Mouse (Mus musculus) limb, embryonic 11.5 days (tissue): ENCODE measurements at regions not wholly inside any gene's neighbourhood (a gene's known extent, or its start where the extent isn't known, plus 50 kb on each side); places are given as distances from the start of the nearest gene placed in this dataset.
A peak's percentile ranks its signal among the peaks of the same experiment; 100 is the strongest.

Experiments
- ATAC-seq: fragments of 200-750 bp; cut with Nextera tagmentation; 2 replicates; pipeline ENCODE4 v1.8.0; 2017; ENCODE audit warnings: low read depth; ENCODE audit not compliant: insufficient number of reproducible peaks, low FRiP score, low TSS enrichment
- DNase-seq: peaks from one replicate; pipeline ENCODE4 v3.0.0-alpha.2; 2015; ENCODE audit warnings: low spot score
- H3K27ac ChIP-seq: fragments of 300-500 bp; sonication (generic); replicated peaks from 2 replicates; pipeline ENCODE4 v1.5.1; 2014; ENCODE audit warnings: low read depth, mild to moderate bottlenecking, low read length
- H3K27me3 ChIP-seq: fragments of 300-500 bp; sonication (generic); 2 replicates; pipeline ENCODE4 v1.6.1; 2014; ENCODE audit warnings: mild to moderate bottlenecking, low read length, mixed read lengths; ENCODE audit not compliant: control insufficient read depth, insufficient read depth
- H3K36me3 ChIP-seq: fragments of 300-500 bp; sonication (generic); 2 replicates; pipeline ENCODE4 v1.6.1; 2014; ENCODE audit warnings: mild to moderate bottlenecking, low read length, moderate library complexity, mixed read lengths; ENCODE audit not compliant: control insufficient read depth, insufficient read depth
- H3K4me1 ChIP-seq: fragments of 300-500 bp; sonication (generic); 2 replicates; pipeline ENCODE4 v1.6.1; 2014; ENCODE audit warnings: low read length, mixed read lengths; ENCODE audit not compliant: control insufficient read depth, insufficient read depth
- H3K4me2 ChIP-seq: fragments of 300-500 bp; sonication (generic); 2 replicates; pipeline ENCODE4 v1.6.1; 2014; ENCODE audit warnings: low read depth, mild to moderate bottlenecking, moderate library complexity; ENCODE audit not compliant: severe bottlenecking
- H3K4me3 ChIP-seq: fragments of 300-500 bp; sonication (generic); 2 replicates; pipeline ENCODE4 v1.5.1; 2014; ENCODE audit warnings: low read depth, low read length
- H3K9ac ChIP-seq: fragments of 300-500 bp; sonication (generic); 2 replicates; pipeline ENCODE4 v1.6.1; 2014; ENCODE audit warnings: mild to moderate bottlenecking, low read length
- H3K9me3 ChIP-seq: fragments of 300-500 bp; sonication (generic); 2 replicates; pipeline ENCODE4 v1.6.1; 2016; ENCODE audit warnings: low read length; ENCODE audit not compliant: control insufficient read depth
- WGBS: fragments of 180-500 bp; shearing (Covaris S2); extraction: QIAGEN DNeasy Blood & Tissue Kit; methylation state at CpG from one replicate; pipeline ENCODE4 v1.1.7; 2014; 5-methylcytosine and 5-hydroxymethylcytosine counted together

DNA sequence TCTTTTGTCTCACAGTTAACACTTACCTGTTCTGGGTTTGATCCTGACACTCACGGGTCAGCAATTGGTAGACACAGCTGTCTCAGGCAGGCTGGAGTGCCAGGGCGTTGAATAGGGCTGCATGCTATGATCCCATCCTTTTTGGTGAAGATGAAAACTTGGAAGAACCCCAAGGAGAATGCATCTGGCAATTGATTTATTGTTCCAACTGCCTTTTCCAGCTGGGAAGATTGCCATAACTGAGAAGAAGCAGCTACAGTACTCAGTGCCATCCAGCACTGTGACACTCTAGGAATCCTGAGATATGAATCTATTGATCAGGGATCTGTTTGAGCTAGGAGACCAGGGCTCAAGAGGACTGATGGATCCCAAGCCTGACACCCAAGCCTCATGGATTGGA is 79.6 kb upstream of the Dlg1 start:
- ATAC-seq: no peak
- H3K27ac ChIP-seq: no peak overlapping the region
- H3K9me3 ChIP-seq: no peaks in the 10 kb centered on the region
- WGBS: 96% methylated on average over 2 of the region's 2 CpGs
- no peak overlapping the region for H3K9ac ChIP-seq
- H3K4me1 ChIP-seq: no peaks in the 10 kb centered on the region
- no peaks in the 10 kb centered on the region for H3K27me3 ChIP-seq
- H3K36me3 ChIP-seq: no peaks in the 10 kb centered on the region
- no peak overlapping the region for H3K4me3 ChIP-seq
- no peak for DNase-seq
- H3K4me2 ChIP-seq: no peak overlapping the region

DNA sequence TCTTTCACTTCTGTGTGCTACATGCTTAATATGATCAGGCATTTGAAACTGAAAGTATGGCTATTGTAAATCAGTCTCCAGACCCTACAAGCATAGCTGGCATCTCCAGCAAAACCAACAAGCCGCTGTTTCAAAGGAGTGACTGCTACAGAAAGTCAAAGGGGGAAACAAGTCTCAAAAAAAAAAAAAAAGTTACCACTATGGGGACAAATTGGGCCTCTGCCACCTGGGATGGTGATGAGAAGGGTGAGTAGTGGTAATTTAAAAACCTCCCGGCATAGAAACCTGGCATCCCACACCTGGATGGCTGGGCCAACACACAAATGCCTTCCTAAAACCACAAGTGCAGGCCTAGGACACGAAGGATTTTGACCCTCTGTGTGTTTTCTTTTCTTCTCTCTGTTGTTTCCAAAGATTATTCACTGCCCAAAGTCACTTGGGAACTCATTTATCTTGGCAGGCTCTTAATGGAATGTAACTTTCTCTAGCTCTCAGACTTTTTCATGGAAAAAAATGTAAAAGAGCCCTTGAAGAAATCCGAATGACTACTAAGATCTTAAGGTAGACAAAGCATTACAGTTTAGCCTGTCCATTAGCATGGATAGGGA is 78.9 kb upstream of the Dlg1 start:
- no peak for DNase-seq
- Histone ChIP-seq H3K4me2 (no peak overlapping the region), H3K4me1 (no peaks in the 10 kb centered on the region), H3K9ac (no peak overlapping the region), H3K36me3 (no peaks in the 10 kb centered on the region), H3K27me3 (no peaks in the 10 kb centered on the region), H3K9me3 (no peaks in the 10 kb centered on the region), H3K27ac (no peak overlapping the region), H3K4me3 (no peak overlapping the region)
- ATAC-seq: no peak
- 72% methylated on average over 4 of the region's 4 CpGs for WGBS

DNA sequence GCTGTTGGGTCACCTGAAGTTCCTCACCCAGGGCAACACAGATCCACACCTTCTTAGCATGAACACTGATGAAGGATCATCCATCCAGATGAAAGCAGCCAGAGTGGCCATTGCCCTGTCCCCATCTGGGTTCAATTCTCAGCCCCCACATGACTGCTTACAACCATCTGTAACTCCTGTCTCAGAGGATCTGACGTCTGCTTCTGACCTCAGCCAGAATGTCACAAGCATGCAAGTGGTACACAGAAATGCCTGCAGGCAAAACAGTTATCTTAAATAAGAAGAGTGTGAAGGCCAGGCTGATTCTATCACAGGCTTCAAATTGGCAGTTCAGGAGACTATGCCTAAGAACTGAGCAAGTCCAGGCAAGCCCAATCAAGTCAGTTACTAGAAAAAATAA is 76.2 kb upstream of the Dlg1 start:
- Histone ChIP-seq H3K27ac (no peak overlapping the region), H3K4me3 (no peak overlapping the region), H3K4me2 (no peak overlapping the region), H3K27me3 (no peaks in the 10 kb centered on the region), H3K4me1 (peaks cover 7% of the 10 kb centered on the region), H3K36me3 (no peaks in the 10 kb centered on the region), H3K9ac (no peak overlapping the region), H3K9me3 (no peaks in the 10 kb centered on the region)
- no peak for DNase-seq
- 17% methylated on average over 1 of the region's 1 CpGs for WGBS
- no peak for ATAC-seq

DNA sequence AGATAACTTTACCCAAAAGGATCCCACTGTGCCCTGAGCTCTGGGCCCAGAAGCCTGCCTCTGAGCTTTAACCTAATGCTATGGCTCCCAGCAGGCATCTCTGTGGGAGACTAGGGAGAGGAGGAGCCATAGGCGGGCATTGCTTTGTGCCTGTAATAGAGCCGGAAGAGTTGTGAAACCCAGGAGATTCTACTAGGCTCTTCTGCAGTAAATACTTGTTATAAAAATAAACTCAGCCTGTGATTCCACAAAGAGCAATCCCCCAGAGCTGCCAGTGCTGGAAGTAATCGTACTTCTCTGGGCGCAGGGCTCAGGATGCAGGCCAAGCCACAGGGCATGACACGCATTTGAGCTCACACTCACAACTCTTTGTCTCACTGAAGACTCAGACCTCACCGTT is 73.7 kb upstream of the Dlg1 start:
- no peaks in the 10 kb centered on the region for H3K27me3 ChIP-seq
- whole genome bisulfite sequencing: 38% methylated on average over 6 of the region's 6 CpGs
- H3K4me3 ChIP-seq: no peak overlapping the region
- H3K27ac ChIP-seq: no peak overlapping the region
- no peaks in the 10 kb centered on the region for H3K36me3 ChIP-seq
- no peak for ATAC-seq
- DNase-seq: no peak
- no peak overlapping the region for H3K9ac ChIP-seq
- H3K9me3 ChIP-seq: no peaks in the 10 kb centered on the region
- H3K4me1 ChIP-seq: peaks cover 22% of the 10 kb centered on the region
- H3K4me2 ChIP-seq: no peak overlapping the region

DNA sequence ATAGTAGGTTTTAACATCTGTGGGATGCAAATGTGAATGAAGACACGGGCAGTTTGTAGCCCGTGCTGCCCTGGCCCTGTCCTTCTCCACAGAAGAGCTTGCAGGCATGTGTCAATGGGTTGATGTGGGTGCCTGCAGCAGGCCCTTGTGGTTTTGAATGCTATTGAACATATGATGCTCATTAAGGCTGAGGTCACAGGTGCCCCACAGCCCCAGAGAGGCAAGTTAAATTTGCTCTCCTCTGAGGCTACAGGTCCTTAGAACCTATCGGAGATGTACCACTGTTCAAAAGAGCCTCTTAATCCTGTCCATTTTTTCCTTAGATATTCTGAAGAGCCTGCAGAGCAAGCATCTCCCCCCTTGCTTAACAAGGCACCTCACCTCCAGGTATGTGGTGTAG is 71.7 kb upstream of the Dlg1 start:
- no peaks in the 10 kb centered on the region for H3K27me3 ChIP-seq
- peaks cover 22% of the 10 kb centered on the region for H3K4me1 ChIP-seq
- DNase-seq (no peak), ATAC-seq (peak; percentile 70; the same call in 1 of the 2 replicates)
- H3K4me2 ChIP-seq: no peak overlapping the region
- WGBS: 27% methylated on average over 3 of the region's 3 CpGs
- H3K9ac ChIP-seq: no peak overlapping the region
- H3K36me3 ChIP-seq: no peaks in the 10 kb centered on the region
- peak overlapping the region; percentile 72 for H3K27ac ChIP-seq
- H3K4me3 ChIP-seq: no peak overlapping the region
- H3K9me3 ChIP-seq: no peaks in the 10 kb centered on the region

DNA sequence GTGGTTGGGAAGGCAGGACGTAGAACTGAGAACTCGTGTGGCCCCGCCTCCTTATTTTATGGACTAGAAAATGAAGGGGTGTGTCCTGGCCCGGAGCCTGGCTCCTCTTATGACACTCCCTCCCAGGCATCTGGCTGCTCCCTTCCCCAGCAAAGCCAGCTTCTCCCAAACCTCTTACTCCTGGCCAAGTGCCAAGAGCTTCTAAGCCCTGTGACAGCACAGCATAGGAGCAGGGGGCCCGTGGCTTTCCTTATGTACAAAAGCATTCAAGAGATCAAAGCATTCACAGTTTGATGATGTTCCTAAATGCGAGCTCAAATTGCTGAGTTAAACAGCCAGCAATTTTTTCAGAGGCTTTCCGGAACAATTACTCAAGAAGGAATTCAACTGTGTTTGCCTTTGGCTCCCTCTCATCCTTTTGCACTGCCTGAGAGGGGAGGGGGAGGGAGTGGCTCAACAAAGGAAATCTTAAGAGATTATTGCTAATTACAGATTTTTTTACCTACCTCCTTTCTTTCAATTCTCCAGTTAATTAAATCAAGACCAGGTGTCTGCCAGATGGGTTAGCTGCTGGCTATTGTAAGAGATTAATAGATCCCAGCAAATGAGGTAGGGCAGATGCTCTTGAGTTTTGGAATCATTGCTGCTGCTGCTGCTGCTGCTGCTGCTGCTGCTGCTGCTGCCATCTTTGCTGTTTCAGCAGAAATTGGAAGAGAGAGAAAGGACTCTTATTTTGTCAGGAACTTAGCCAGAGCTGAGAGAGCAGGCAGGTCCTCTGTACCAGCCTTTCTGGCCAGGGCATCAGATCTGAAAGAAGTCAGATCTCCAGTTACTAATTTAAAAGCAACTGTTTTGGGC is 71.0 kb upstream of the Dlg1 start:
- no peak overlapping the region for H3K4me3 ChIP-seq
- WGBS: 3% methylated on average over 7 of the region's 7 CpGs
- no peaks in the 10 kb centered on the region for H3K27me3 ChIP-seq
- H3K4me2 ChIP-seq: peak overlapping the region; percentile 8; the same call in 1 of the 2 replicates
- H3K9ac ChIP-seq: no peak overlapping the region
- peak; percentile 87 for ATAC-seq
- peaks cover 22% of the 10 kb centered on the region for H3K4me1 ChIP-seq
- H3K27ac ChIP-seq: peak overlapping the region; percentile 72
- H3K9me3 ChIP-seq: no peaks in the 10 kb centered on the region
- no peaks in the 10 kb centered on the region for H3K36me3 ChIP-seq
- DNase-seq: peak; percentile 82

DNA sequence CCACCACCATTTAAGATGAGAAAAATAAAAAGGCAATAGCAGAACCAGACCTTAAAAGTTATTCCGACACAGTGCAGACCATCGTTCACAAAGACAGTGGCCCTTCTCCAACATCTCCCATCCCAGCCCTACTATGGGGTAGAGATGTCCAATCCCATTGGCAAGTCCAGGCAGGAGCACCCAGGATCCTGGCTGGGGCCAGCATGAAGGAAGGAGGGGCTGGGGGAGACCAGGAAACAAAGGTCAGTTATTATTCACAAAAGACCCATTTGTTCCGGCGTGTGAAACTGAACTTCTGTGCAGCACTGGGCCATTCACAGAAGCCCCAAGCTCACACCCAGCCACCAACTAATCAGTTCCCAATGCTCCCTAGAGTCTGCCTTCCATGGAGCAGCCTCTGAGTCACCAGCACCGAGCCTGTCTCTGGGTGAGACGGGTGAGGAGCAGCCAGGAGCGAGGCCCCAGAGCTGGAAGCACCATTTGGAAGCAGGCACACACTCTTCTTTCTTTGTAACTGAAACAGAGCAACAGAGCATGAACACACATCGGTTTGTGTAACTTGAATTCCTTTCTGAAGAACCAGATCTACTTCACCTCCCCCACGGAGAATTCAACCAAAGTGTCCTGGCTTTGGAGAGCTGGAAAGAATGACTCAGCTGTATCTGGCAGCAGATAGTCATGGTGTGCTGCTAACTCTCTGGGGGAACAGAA is 70.1 kb upstream of the Dlg1 start:
- Histone ChIP-seq H3K27ac (peak overlapping the region; percentile 72), H3K4me1 (peaks cover 22% of the 10 kb centered on the region), H3K4me2 (no peak overlapping the region), H3K36me3 (no peaks in the 10 kb centered on the region), H3K27me3 (no peaks in the 10 kb centered on the region), H3K9ac (0 out of 2 replicates have a peak overlapping the region, but pooled peaks have one; percentile 2), H3K4me3 (no peak overlapping the region), H3K9me3 (no peaks in the 10 kb centered on the region)
- 46% methylated on average over 9 of the region's 9 CpGs for WGBS
- no peak for ATAC-seq
- DNase-seq: peak; percentile 27

DNA sequence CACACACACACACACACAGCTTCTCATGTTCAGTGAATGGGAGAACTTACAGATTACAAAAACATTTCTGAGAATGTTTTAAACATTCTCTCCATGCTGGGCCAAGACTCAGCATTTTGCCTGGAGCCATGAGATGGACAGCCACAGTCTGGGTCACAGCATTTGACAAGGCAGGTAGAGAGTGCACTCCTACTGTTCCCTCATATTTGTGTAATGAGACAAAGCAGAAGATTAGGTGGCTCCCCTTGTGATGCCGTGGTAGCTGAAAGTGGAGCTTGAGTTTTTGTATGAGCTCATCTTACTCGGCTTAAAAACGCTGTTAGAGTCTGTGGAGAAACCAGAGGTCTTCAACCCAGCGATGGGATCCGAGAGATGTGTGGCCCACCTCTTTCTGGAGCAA is 65.3 kb upstream of the Dlg1 start:
- Histone ChIP-seq H3K9me3 (no peaks in the 10 kb centered on the region), H3K9ac (no peak overlapping the region), H3K36me3 (no peaks in the 10 kb centered on the region), H3K27me3 (no peaks in the 10 kb centered on the region), H3K4me3 (no peak overlapping the region), H3K27ac (no peak overlapping the region), H3K4me2 (no peak overlapping the region), H3K4me1 (peaks cover 8% of the 10 kb centered on the region)
- WGBS: 83% methylated on average over 5 of the region's 5 CpGs
- ATAC-seq (no peak), DNase-seq (no peak)
